Mouse (Mus musculus): ENCODE results near the gene Lce1m.

DNA sequence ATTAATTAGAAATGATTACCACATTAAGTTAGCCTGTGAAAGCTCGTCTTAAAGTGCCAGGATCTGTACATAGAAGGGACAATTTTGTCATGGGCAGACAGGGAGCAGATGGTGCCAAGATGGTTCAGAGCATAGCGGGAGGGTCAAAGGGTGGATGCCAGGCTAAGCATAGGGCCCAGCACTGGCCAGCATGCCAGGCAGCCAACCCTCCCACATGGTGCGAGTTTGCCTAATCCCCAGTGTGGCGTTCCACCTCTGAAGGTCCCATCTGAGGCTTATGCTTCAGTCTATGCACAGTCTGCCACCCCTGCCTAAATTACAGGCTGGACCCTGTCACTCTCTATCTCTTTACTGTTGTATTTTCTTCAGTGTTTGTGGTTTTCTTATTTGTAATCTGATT, 16.0 kb downstream of the Lce1m start:
- TF ChIP-seq CTCF (IDR thresholded peaks at IDR 0.05; ENCODE audit: control insufficient read depth, insufficient read depth, low read length), result no peak
- TF ChIP-seq POLR2A (IDR thresholded peaks at IDR 0.05; ENCODE audit: borderline replicate concordance, control insufficient read depth, low read depth, low read length), result no peak
